ENCODE assay signal across 14 mouse cellular contexts in the genomic region with DNA sequence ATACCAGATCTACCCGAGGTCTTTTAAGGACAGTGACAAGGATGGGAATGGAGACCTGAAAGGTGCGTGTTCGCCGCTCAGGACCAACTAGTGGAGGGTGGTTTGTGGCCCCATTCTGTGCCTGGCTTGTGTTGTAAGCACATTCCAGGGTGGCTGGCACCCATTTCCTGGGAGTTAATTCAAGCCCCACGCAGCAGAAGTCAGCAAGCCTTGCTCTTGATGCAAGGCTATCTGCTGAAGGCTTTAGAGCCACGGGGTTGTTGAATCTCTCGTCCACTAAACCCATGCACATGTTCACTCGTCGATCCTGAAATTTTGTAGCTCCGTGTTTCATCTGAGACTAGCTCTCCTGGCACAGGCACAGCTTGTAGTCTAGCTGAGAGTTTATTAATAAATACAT. TPM values are rescaled to one million over a fixed set of nuclear protein-coding genes. Genes with fewer than 3 reads are reported as not detected.
"Had no signal": no experiment of that assay in that cellular context is flagged by ENCODE, and none has a peak within 500 bp of the region (broad histone marks: within the 10 kb centered on the region; RNA-seq: fewer than 3 reads in every experiment).

No protein-coding gene starts in this region.

- H3K9me3 ChIP-seq: limb, embryonic 10.5 days; liver, embryonic 15.5 days; midbrain, embryonic 10.5 days; midbrain, embryonic 15.5 days; neural tube, embryonic 12.5 days had no signal

- H3K27me3 ChIP-seq: liver, embryonic 15.5 days; midbrain, embryonic 15.5 days; neural tube, embryonic 12.5 days had no signal

- DNase-seq: lung, embryonic 14.5 days; lung, postnatal 10 days; lung, postnatal 4 days; retina, postnatal 1 day; right cerebral cortex, postnatal 4 days; thymus, postnatal 36 days had no signal

- H3K4me3 ChIP-seq: limb, embryonic 10.5 days; liver, embryonic 15.5 days; midbrain, embryonic 10.5 days; midbrain, embryonic 15.5 days; neural tube, embryonic 12.5 days had no signal

- H3K36me3 ChIP-seq: midbrain, embryonic 15.5 days; neural tube, embryonic 12.5 days had no signal

- H3K27ac ChIP-seq: limb, embryonic 10.5 days; liver, embryonic 15.5 days; midbrain, embryonic 10.5 days; midbrain, embryonic 15.5 days; neural tube, embryonic 12.5 days had no signal

- H3K4me1 ChIP-seq: limb, embryonic 10.5 days; midbrain, embryonic 15.5 days; neural tube, embryonic 12.5 days had no signal

- H3K4me2 ChIP-seq: liver, embryonic 15.5 days; lung, embryonic 14.5 days; midbrain, embryonic 15.5 days; neural tube, embryonic 12.5 days had no signal

- ATAC-seq: hindbrain, embryonic 16.5 days; inflammation-experienced regulatory T-cells, adult 6 months; midbrain, embryonic 15.5 days had no signal

- H3K9ac ChIP-seq: liver, embryonic 15.5 days; lung, embryonic 14.5 days; midbrain, embryonic 15.5 days; neural tube, embryonic 12.5 days had no signal

RNA-seq across cellular contexts. Expression of a gene that starts 0.6 kb away (rescaled TPM):
- total RNA-seq: monocyte, adult 5-6 weeks had no signal
